Mouse (Mus musculus) splenic B cell, adult 2 months (primary cell): Measurements from ENCODE around the gene Car4.

Experiments
- DNase-seq: peaks from one replicate; pipeline ENCODE4 v3.0.0-alpha.2; 2011; ENCODE audit warnings: low read depth, low spot score
- H3K27me3 ChIP-seq: 2 replicates; pipeline ENCODE4 v1.6.1; 2012; ENCODE audit warnings: mild to moderate bottlenecking, low read length, moderate library complexity, mixed read lengths; ENCODE audit not compliant: control insufficient read depth, poor library complexity, insufficient read depth, severe bottlenecking
- H3K36me3 ChIP-seq: 2 replicates; pipeline ENCODE4 v1.6.1; 2012; ENCODE audit warnings: mild to moderate bottlenecking, low read length, moderate library complexity, mixed read lengths; ENCODE audit not compliant: control insufficient read depth, poor library complexity, insufficient read depth, severe bottlenecking

The Car4 gene

DNA sequence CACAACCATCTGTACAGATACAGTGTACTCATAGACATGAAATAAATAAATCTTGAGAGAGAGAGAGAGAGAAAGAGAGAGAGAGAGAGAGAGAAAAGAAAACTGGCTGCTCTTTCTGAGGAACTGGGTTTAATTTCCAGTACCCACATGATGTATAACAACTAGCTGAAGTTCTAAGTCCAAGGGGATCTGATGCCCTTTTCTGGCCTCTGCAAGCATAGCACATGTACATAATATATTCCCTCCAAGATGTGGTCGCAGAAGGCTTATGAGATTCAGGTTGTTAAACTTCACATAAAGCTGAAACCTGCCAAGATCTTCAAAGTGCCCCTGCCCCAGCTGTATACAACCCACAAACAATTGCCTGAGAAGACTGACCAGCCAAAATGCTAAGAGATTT is 37.7 kb downstream of the Car4 start:
- no peak for DNase-seq
- no peaks in the 10 kb centered on the region for H3K27me3 ChIP-seq

DNA sequence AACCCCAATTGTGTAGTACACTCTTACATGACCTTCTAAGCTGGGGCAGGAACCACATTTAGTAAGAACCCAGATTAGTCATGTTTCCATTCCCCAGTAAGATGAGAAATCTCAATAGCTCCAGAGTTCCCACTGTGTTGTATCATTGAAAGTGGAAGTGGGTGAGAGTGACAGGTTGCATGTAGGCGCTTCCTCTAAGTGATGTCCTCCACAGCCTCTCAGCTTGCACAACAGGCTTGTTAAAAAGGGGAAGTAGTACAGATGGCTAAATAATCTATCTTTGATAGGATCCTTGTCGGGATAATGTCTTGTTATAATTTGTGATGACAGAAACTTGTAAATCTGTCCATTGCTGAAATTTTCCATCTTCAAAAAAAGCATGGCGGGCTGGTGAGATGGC is 46.0 kb downstream of the Car4 start:
- Histone ChIP-seq H3K27me3 (no peaks in the 10 kb centered on the region), H3K36me3 (peaks cover 2% of the 10 kb centered on the region; the same call in 1 of the 2 replicates)
- DNase-seq, result peak; percentile 60

More for the DNA sequence above, 37.7 kb downstream of the Car4 start:
- peaks cover 2% of the 10 kb centered on the region; the same call in 1 of the 2 replicates for H3K36me3 ChIP-seq

DNA sequence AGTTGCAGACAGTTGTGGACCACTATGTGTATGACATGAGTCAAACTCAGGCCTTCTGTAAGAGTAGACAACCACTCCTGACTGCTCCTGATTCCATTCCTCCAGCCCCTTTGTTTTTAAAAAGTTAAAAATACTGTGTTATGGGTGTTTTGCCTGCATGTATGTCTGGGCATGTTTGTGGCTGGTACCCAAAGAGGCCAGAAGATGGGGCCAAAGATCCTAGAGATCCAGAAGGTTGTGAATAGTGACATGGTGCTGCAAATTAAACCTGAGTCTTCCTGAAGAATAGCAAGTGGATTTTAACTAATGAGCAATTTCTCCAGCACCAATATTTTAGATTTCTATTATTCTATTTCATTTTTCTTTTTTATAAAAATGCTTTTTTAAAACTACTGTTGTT is 55.5 kb downstream of the Car4 start:
- H3K27me3 ChIP-seq, result no peaks in the 10 kb centered on the region
- peaks cover 3% of the 10 kb centered on the region; the same call in 1 of the 2 replicates for H3K36me3 ChIP-seq
- no peak for DNase-seq
